Mouse (Mus musculus) ES-E14 (cell line): ENCODE results near the gene Tmem144.

Experiments
- HCFC1 ChIP-seq: IDR thresholded peaks from 2 replicates; pipeline ENCODE4 v1.6.1; 2012; ENCODE audit warnings: low read length, inconsistent platforms, borderline replicate concordance; ENCODE audit not compliant: insufficient read depth
- MAFK ChIP-seq: IDR thresholded peaks from 2 replicates; pipeline ENCODE4 v1.6.1; 2014; ENCODE audit warnings: mild to moderate bottlenecking, low read depth, low read length, inconsistent platforms; ENCODE audit not compliant: insufficient read depth
- ZC3H11A ChIP-seq: IDR thresholded peaks from 2 replicates; pipeline ENCODE4 v1.6.1; 2012; ENCODE audit warnings: low read depth, mild to moderate bottlenecking, inconsistent platforms, low read length, borderline replicate concordance
- ZNF384 ChIP-seq: IDR thresholded peaks from 2 replicates; pipeline ENCODE4 v1.6.1; 2012; ENCODE audit warnings: low read depth, low read length, inconsistent platforms

DNA sequence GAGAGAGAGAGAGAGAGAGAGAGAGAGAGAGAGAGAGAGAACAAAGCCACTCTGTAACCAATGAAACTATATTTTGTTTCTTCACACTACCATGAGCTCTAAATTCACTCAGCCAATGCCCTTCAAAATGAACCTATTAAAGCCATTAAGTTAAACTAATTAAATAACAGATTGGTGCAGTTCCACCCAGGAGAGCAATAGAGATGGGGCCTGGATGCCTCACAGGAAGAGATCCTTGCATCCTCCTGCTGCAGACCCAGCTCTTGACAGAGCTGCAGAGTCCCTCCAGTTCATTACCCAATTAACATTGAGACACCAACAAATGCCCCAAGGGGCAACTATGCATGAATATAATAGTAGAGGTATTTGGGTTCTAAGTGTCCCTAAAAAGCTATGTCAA is 23.3 kb downstream of the Tmem144 start:
- TF ChIP-seq HCFC1, result no peak
- TF ChIP-seq ZNF384, result no peak
- TF ChIP-seq MAFK, result no peak
- TF ChIP-seq ZC3H11A, result no peak
